In the genomic region with DNA sequence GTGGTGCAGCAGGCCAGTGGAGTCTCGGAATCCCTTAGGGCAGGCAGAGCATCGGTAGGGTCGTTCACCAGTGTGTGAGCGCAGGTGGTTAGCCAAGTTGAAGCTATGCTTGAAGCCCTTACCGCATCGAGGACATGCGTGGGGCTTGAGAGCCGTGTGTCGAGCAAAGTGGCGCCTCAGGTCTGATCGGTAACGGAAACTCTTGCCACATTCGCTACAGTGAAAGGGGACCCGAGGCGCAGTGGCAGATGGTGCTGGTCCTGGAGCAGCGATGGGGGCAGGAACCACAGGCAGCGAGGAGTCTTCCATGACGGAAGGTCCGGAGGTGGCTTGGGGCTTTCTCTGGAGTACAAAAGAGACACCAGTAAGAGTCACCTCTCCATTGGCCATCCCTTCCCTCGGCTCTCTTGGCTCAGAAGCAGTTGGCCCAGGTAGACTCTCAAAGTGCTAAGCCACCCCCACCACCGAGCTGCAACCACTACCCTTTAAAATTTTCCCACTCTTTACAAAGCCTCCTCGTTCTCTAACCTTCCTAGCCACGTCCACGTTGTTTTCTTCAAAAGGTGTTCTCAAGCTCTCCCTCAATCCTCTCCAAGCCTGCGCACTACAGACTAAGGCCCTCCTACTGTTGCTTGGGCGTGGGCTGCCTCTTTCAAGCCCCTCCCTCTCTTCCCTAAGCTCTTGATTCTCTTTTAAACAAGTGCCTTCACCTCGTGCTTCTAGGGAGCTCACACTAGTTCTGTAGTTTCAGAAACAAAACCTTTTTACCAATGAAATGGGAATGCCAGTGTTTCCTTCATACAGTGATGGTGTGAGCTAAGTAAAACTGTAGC, we compare ENCODE assay signal across 11 mouse cellular contexts. TPM values are rescaled to one million over a fixed set of nuclear protein-coding genes. Genes with fewer than 3 reads are reported as not detected.
DNase-seq lines count a peak whose midpoint lies in the region; ATAC-seq and TF ChIP-seq lines count a peak whose summit lies in the region.
"Had no signal": no experiment of that assay in that cellular context is flagged by ENCODE, and none has a peak within 500 bp of the region (broad histone marks: within the 10 kb centered on the region; RNA-seq: fewer than 3 reads in every experiment).

No protein-coding gene starts in this region.

- ATAC-seq in erythroblast, adult 5-6 weeks (replicated peaks; ENCODE audit: low FRiP score, poor library complexity, severe bottlenecking) = no peak
- ATAC-seq in hindbrain, embryonic 14.5 days (ENCODE audit: low FRiP score) = no peak
- ATAC-seq in erythroid progenitor cell, adult 5-6 weeks (replicated peaks; ENCODE audit: low FRiP score, poor library complexity, severe bottlenecking) = no peak

- H3K4me1 ChIP-seq in erythroblast, embryonic 14.5 days (ENCODE audit: control insufficient read depth) = peaks cover 42% of the 10 kb centered on the region
- peaks cover 4% of the 10 kb centered on the region; the same call in 1 of the 2 replicates for H3K4me1 ChIP-seq in lung, adult 2 months (ENCODE audit: control insufficient read depth, insufficient read depth, low read length)
- H3K4me1 ChIP-seq in hindbrain, embryonic 14.5 days (replicated peaks; ENCODE audit: control insufficient read depth, insufficient read depth, low read length) = peaks cover 6% of the 10 kb centered on the region

- peaks cover 18% of the 10 kb centered on the region for H3K79me2 ChIP-seq in myocyte (ENCODE audit: control insufficient read depth, insufficient read depth)

- no peak for TF ChIP-seq CTCF in lung, adult 2 months (IDR thresholded peaks at IDR 0.05; ENCODE audit: insufficient read depth, low read length)

- no peak overlapping the region for H3ac ChIP-seq in myocyte (ENCODE audit: control insufficient read depth, insufficient read length)

- H3K4me3 ChIP-seq in erythroblast, embryonic 14.5 days (replicated peaks) = peak overlapping the region; percentile 22
- no peak overlapping the region for H3K4me3 ChIP-seq in lung, adult 2 months (replicated peaks; ENCODE audit: extremely low read depth, low read depth, low read length)
- H3K4me3 ChIP-seq in hindbrain, embryonic 14.5 days (replicated peaks; ENCODE audit: low read length) = no peak overlapping the region
- H3K4me3 ChIP-seq in myocyte = peak overlapping the region; percentile 74

- WGBS in lung, adult 2 months = 83% methylated on average over 27 of the region's 27 CpGs
- WGBS in hindbrain, embryonic 14.5 days = 93% methylated on average over 27 of the region's 27 CpGs

- H3K4me2 ChIP-seq in hindbrain, embryonic 14.5 days (replicated peaks) = peak overlapping the region; percentile 68; the same call in 1 of the 2 replicates
- no peak overlapping the region for H3K4me2 ChIP-seq in myocyte (ENCODE audit: low read depth)

- peak; percentile 61 to 62 for DNase-seq in lung, adult 18-20 months
- no peak for DNase-seq in lung, adult 2 months
- no peak for DNase-seq in hindbrain, embryonic 14.5 days (ENCODE audit: low spot score)
- DNase-seq in layer of hippocampus, postnatal 14 days (ENCODE audit: low spot score in 2 of 2) = no peak
- DNase-seq: thymus, adult 2 months had no signal

- H3K27me3 ChIP-seq in erythroblast, embryonic 14.5 days (ENCODE audit: control insufficient read depth) = no peaks in the 10 kb centered on the region
- no peaks in the 10 kb centered on the region for H3K27me3 ChIP-seq in hindbrain, embryonic 14.5 days (ENCODE audit: control insufficient read depth, insufficient read depth, low read length)
- no peaks in the 10 kb centered on the region for H3K27me3 ChIP-seq in myocyte (ENCODE audit: control insufficient read depth, insufficient read depth, insufficient read length)

- peaks cover 65% of the 10 kb centered on the region for H3K36me3 ChIP-seq in erythroblast, embryonic 14.5 days (ENCODE audit: control insufficient read depth)
- peaks cover 50% of the 10 kb centered on the region for H3K36me3 ChIP-seq in hindbrain, embryonic 14.5 days (replicated peaks; ENCODE audit: control insufficient read depth, insufficient read depth)
- peaks cover 6% of the 10 kb centered on the region for H3K36me3 ChIP-seq in myocyte (ENCODE audit: control insufficient read depth, insufficient read depth)

- TF ChIP-seq POLR2A in lung, adult 2 months (IDR thresholded peaks at IDR 0.05; ENCODE audit: borderline replicate concordance, extremely low read depth, low read depth, low read length) = no peak
- no peak for TF ChIP-seq POLR2A in myocyte (IDR thresholded peaks at IDR 0.05; ENCODE audit: insufficient read length, low read depth)

- no peak overlapping the region for H3K9ac ChIP-seq in hindbrain, embryonic 14.5 days

- H3K27ac ChIP-seq in hindbrain, embryonic 14.5 days = no peak overlapping the region

- peaks cover 21% of the 10 kb centered on the region for H3K9me3 ChIP-seq in erythroblast, embryonic 14.5 days (ENCODE audit: control insufficient read depth, low read length)
- H3K9me3 ChIP-seq in hindbrain, embryonic 14.5 days (ENCODE audit: control insufficient read depth, low read length) = no peaks in the 10 kb centered on the region

TF ChIP-seq in myocyte, 11 proteins besides CTCF, POLR2A, EP300 and RAD21:
- TF ChIP-seq MAX (IDR thresholded peaks at IDR 0.05; ENCODE audit: low read depth) (no peak), TCF12 (IDR thresholded peaks at IDR 0.05; ENCODE audit: insufficient read depth, poor library complexity, severe bottlenecking) (no peak), E2F4 (IDR thresholded peaks at IDR 0.05; ENCODE audit: insufficient read depth) (no peak), REST (IDR thresholded peaks at IDR 0.05; ENCODE audit: insufficient read depth, insufficient read length) (no peak), MYOD1 (IDR thresholded peaks at IDR 0.05; ENCODE audit: control insufficient read depth in 1 of 3, insufficient read length in 2 of 3, low read depth in 2 of 3) (no peak), SRF (IDR thresholded peaks at IDR 0.05; ENCODE audit: control insufficient read depth, insufficient read length, low read depth) (no peak), TCF3 (IDR thresholded peaks at IDR 0.05; ENCODE audit: insufficient read length, low read depth) (no peak)
TF ChIP-seq in myocyte: peak in this region for 0.

RNA-seq across cellular contexts. Expression of gene Zfp524, which starts 1.3 kb away (rescaled TPM):
- polyA plus RNA-seq in erythroblast, embryonic 14.5 days (2012) = 6.2 and 8.1 TPM in 2 replicates
- total RNA-seq in erythroblast, adult 5-6 weeks (2015; ENCODE audit: low replicate concordance) = 4.6 and 10.2 TPM in 2 replicates
- 4.6 and 7.8 TPM in 2 replicates for total RNA-seq in erythroblast, adult 5-6 weeks (2017; ENCODE audit: low replicate concordance)
- 37.0 and 43.5 TPM in 2 replicates for polyA plus RNA-seq in lung, adult 2 months (2012; rRNA removed)
- polyA plus RNA-seq in hindbrain, embryonic 14.5 days (2014; fragmentation: Nextera tagmentation; extraction: Ambion mirVana) = 8.9 and 9.2 TPM in 2 replicates
- 15.7 TPM for polyA plus RNA-seq in myocyte (2012; fragmentation: generic; extraction: Trizol)
- 1 to 10 TPM; 5.7 to 6.4 TPM for total RNA-seq in layer of hippocampus, postnatal 14 days (2021)
- 4.7 and 16.3 TPM in 2 replicates for total RNA-seq in erythroid progenitor cell, adult 5-6 weeks (2015; ENCODE audit: low replicate concordance)
- 0.64 and 3.2 TPM in 2 replicates for total RNA-seq in erythroid progenitor cell, adult 5-6 weeks (2017; ENCODE audit: low replicate concordance)

RNA-seq across cellular contexts. Expression of gene Fiz1, which starts 1.6 kb away (rescaled TPM):
- polyA plus RNA-seq in erythroblast, embryonic 14.5 days (2012) = 3.5 and 6.0 TPM in 2 replicates
- 6.7 and 9.2 TPM in 2 replicates for total RNA-seq in erythroblast, adult 5-6 weeks (2015; ENCODE audit: low replicate concordance)
- total RNA-seq in erythroblast, adult 5-6 weeks (2017; ENCODE audit: low replicate concordance) = 2.6 and 4.2 TPM in 2 replicates
- polyA plus RNA-seq in lung, adult 2 months (2012; rRNA removed) = 32.2 and 33.9 TPM in 2 replicates
- 30.0 and 32.6 TPM in 2 replicates for polyA plus RNA-seq in hindbrain, embryonic 14.5 days (2014; fragmentation: Nextera tagmentation; extraction: Ambion mirVana)
- polyA plus RNA-seq in myocyte (2012; fragmentation: generic; extraction: Trizol) = 22.8 TPM
- total RNA-seq in layer of hippocampus, postnatal 14 days (2021) = 10 to 100 TPM; 21.4 to 27.7 TPM
- total RNA-seq in erythroid progenitor cell, adult 5-6 weeks (2015; ENCODE audit: low replicate concordance) = 11.9 and 14.7 TPM in 2 replicates
- 5.6 and 9.1 TPM in 2 replicates for total RNA-seq in erythroid progenitor cell, adult 5-6 weeks (2017; ENCODE audit: low replicate concordance)

RNA-seq across cellular contexts. Expression of gene Gm44973, which starts 2.4 kb away (rescaled TPM):
- not detected in 2 replicates for polyA plus RNA-seq in erythroblast, embryonic 14.5 days (2012)
- not detected in 2 replicates for total RNA-seq in erythroblast, adult 5-6 weeks (2015; ENCODE audit: low replicate concordance)
- not detected in 2 replicates for total RNA-seq in erythroblast, adult 5-6 weeks (2017; ENCODE audit: low replicate concordance)
- polyA plus RNA-seq in lung, adult 2 months (2012; rRNA removed) = not detected in 2 replicates
- polyA plus RNA-seq in hindbrain, embryonic 14.5 days (2014; fragmentation: Nextera tagmentation; extraction: Ambion mirVana) = not detected in 2 replicates
- polyA plus RNA-seq in myocyte (2012; fragmentation: generic; extraction: Trizol) = not detected
- total RNA-seq in layer of hippocampus, postnatal 14 days (2021) = not detected
- 5.0 TPM in 1 of 2 replicates, not detected in the other for total RNA-seq in erythroid progenitor cell, adult 5-6 weeks (2015; ENCODE audit: low replicate concordance)
- 1.4 TPM in 1 of 2 replicates, not detected in the other for total RNA-seq in erythroid progenitor cell, adult 5-6 weeks (2017; ENCODE audit: low replicate concordance)
- total RNA-seq: adrenal gland, adult 18-20 months; heart, postnatal 25 days had no signal
- polyA plus RNA-seq: thymus, adult 2 months had no signal

RNA-seq across cellular contexts. Expression of gene Zfp865, which starts 7.3 kb away (rescaled TPM):
- polyA plus RNA-seq in erythroblast, embryonic 14.5 days (2012) = 1.7 and 1.8 TPM in 2 replicates
- 2.3 and 3.1 TPM in 2 replicates for total RNA-seq in erythroblast, adult 5-6 weeks (2015; ENCODE audit: low replicate concordance)
- total RNA-seq in erythroblast, adult 5-6 weeks (2017; ENCODE audit: low replicate concordance) = 1.7 and 2.2 TPM in 2 replicates
- polyA plus RNA-seq in lung, adult 2 months (2012; rRNA removed) = 43.2 and 47.9 TPM in 2 replicates
- polyA plus RNA-seq in hindbrain, embryonic 14.5 days (2014; fragmentation: Nextera tagmentation; extraction: Ambion mirVana) = 6.6 and 7.2 TPM in 2 replicates
- 18.1 TPM for polyA plus RNA-seq in myocyte (2012; fragmentation: generic; extraction: Trizol)
- 10 to 100 TPM; 34.6 to 35.8 TPM for total RNA-seq in layer of hippocampus, postnatal 14 days (2021)
- 9.0 and 9.2 TPM in 2 replicates for total RNA-seq in erythroid progenitor cell, adult 5-6 weeks (2015; ENCODE audit: low replicate concordance)
- 6.3 and 7.6 TPM in 2 replicates for total RNA-seq in erythroid progenitor cell, adult 5-6 weeks (2017; ENCODE audit: low replicate concordance)

RNA-seq across cellular contexts. Expression of gene Ccdc106, which starts 7.5 kb away (rescaled TPM):
- polyA plus RNA-seq in erythroblast, embryonic 14.5 days (2012) = 0.06 TPM in 1 of 2 replicates, not detected in the other
- total RNA-seq in erythroblast, adult 5-6 weeks (2015; ENCODE audit: low replicate concordance) = not detected in 2 replicates
- total RNA-seq in erythroblast, adult 5-6 weeks (2017; ENCODE audit: low replicate concordance) = not detected in 2 replicates
- polyA plus RNA-seq in lung, adult 2 months (2012; rRNA removed) = 0.90 and 0.97 TPM in 2 replicates
- 53.3 and 60.1 TPM in 2 replicates for polyA plus RNA-seq in hindbrain, embryonic 14.5 days (2014; fragmentation: Nextera tagmentation; extraction: Ambion mirVana)
- polyA plus RNA-seq in myocyte (2012; fragmentation: generic; extraction: Trizol) = 0.19 TPM
- 10 to 100 TPM; 65.6 to 67.2 TPM for total RNA-seq in layer of hippocampus, postnatal 14 days (2021)
- total RNA-seq in erythroid progenitor cell, adult 5-6 weeks (2015; ENCODE audit: low replicate concordance) = not detected in 2 replicates
- total RNA-seq in erythroid progenitor cell, adult 5-6 weeks (2017; ENCODE audit: low replicate concordance) = not detected in 2 replicates

Comparison
In these comparisons a context has a peak if more than half of its experiments do, and no peak if none do; other contexts are left out.
1. DNase-seq: peak in lung, adult 18-20 months (2 of 2); none in lung, adult 2 months (single experiment), hindbrain, embryonic 14.5 days (single experiment) and layer of hippocampus, postnatal 14 days (0 of 2).
2. H3K4me3 ChIP-seq: peak in erythroblast, embryonic 14.5 days (single experiment) and myocyte (single experiment); none in lung, adult 2 months (single experiment) and hindbrain, embryonic 14.5 days (single experiment).